Mouse (Mus musculus) left cerebral cortex, postnatal 25 days (tissue): ENCODE data around the gene Nsfl1c. TPM values are rescaled to one million over a fixed set of nuclear protein-coding genes. Genes with fewer than 3 reads are reported as not detected.

Experiments used
- DNase-seq, 2 experiments: peaks; one replicate each; pipeline ENCODE4 v3.0.0; 2022; ENCODE audit warnings: low spot score in 2 of 2, mixed read lengths in 1 of 2
- intact Hi-C: fragments of 180-260 bp; cut with DNase I; formaldehyde crosslinking; loops from one replicate; pipeline ENCODE4 v1.15.1; 2025
- total RNA-seq, 2 experiments: library from RNA; stranded (reverse); gene quantifications; 2 replicates each; pipeline ENCODE4 v1.2.3; 2021

The Nsfl1c gene
- total RNA-seq, 2 experiments from 2014 or later: 134 to 138 TPM

GRCm38 (mm10) chr2:151542323-151543062 is 48.5 kb downstream of the Nsfl1c start, which contains the start of gene Fkbp1a:
Gene Fkbp1a, plus strand, starts transcription at chr2:151542483.
- peak; percentile 96 to 98 for DNase-seq
- intact Hi-C loops: loop anchor here (1.0 to 2.0 kb wide), 3 partner anchors 28 to 48 kb away; partner anchors contain the start of gene Nsfl1c

DNA sequence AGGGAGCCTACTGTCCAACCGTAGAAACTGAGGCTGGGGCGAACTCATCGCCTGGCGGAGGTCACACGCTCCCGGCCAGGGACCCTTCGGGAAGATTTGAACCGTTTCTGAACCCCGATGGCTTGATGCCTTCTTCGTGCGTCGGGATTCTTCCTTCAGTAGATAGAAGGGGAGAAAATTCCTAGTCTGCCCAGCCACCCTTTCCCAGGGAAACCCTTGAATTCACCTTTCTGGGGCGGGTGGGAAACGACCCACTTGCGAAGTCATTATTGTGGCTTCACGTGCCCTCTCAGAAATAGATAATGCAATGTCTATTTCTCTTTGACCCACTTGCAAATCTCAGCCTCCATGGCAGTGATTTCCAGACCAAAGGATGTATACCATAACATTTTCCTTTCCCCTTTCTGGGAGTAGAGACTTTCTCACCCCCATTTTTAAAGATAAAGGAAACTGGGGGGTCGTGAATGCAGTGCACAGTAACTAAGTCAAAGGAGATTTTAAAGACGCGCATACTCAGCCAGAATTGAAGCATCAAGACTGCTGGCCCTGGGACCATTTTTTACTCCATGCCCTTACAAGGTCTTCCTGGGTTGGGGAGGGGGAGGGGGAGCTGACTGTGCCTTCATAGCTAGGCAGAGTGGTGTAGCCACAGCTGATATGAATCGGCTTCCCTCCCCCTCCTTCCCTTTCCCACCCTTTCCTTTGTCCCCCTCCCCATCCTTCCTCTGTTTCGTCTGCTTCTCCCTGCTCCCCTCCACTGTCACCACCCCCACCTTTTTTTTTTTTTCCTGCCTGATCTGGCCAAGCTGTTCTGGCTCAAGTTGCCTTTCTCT is 49.3 kb downstream of the Nsfl1c start:
- peak; percentile 36 to 57 for DNase-seq
- intact Hi-C loops: loop anchor here (2.0 kb wide), 1 partner anchor 32 kb away; no protein-coding TSS in a partner anchor

DNA sequence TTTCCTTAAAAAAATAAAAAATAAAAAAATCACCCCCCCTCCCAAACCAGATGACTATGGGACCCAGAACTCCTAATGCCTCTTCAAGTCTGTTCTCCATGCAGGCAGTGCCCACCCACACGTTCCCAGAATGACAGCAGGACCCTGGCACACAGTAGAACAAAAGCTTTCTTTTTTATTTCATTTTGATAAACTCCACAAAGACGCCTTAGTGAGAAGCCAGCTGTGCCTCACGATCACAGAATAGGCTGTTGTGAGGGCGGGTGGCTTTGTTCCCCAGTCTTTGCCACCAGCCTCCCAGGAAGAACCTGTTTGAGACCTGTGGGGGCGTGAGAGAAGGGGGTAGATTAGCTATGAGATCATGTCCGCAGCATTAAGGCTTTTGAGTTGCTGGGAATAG is 50.7 kb downstream of the Nsfl1c start:
- intact Hi-C loops: no loop called here
- DNase-seq: peak in 1 of 2 experiments; percentile 55

DNA sequence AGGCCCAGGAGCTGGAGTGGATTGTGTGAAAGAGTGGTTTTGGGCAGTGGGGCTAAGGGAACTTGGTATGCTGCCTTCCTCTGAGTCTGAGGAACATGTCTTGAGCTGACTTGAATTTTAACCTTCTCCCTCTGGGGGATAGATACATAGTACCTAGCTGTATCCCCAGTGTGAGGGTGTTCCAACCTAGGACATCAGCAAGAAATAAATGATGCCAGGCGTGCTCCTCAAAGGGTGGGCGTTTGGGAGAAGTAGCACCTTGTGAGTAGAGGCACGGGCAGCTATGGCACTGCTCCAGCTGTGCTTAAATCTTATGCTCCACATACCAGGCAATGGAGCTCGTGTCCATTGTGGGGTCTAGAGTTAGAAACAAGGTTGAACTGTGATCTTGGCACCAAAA is 52.6 kb downstream of the Nsfl1c start:
- no peak for DNase-seq
- intact Hi-C loops: no loop called here

- intact Hi-C loops: no loop called here
- no peak for DNase-seq
Measured at GRCm38 (mm10) chr2:151549615-151550121, 55.7 kb downstream of the Nsfl1c start.

Other genes with a start within 250 kb of the Nsfl1c start
- not detected for gene 4921509C19Rik, start 18.0 kb upstream of the Nsfl1c start, total RNA-seq
- gene Fkbp1a, start 48.3 kb downstream of the Nsfl1c start, total RNA-seq: 100 to 1,000 TPM; 710 to 729 TPM
- gene Sdcbp2, start 78.4 kb downstream of the Nsfl1c start, total RNA-seq: 1 to 10 TPM; 1.3 to 1.9 TPM
- gene Snph, start 138.4 kb downstream of the Nsfl1c start, total RNA-seq: 100 to 1,000 TPM; 293 to 301 TPM
- under 1 TPM; 0.25 to 0.50 TPM for gene Rad21l, start 174.4 kb downstream of the Nsfl1c start, total RNA-seq
- gene Tmem74b, start 207.8 kb downstream of the Nsfl1c start, total RNA-seq: 10 to 100 TPM in 1 of 2 experiments, 1 to 10 TPM in 1; 6.1 to 11.1 TPM